Mouse (Mus musculus) embryonic facial prominence, embryonic 15.5 days (tissue): Measurements from ENCODE around the gene Hephl1. TPM values are rescaled to one million over a fixed set of nuclear protein-coding genes. Genes with fewer than 3 reads are reported as not detected.

Experiments used
- ATAC-seq: fragments of 200-750 bp; cut with Nextera tagmentation; 2 replicates; pipeline ENCODE4 v1.8.0; 2017; ENCODE audit warnings: low read depth, moderate TSS enrichment; ENCODE audit not compliant: insufficient number of reproducible peaks, low FRiP score, low TSS enrichment
- H3K27ac ChIP-seq: fragments of 300-500 bp; sonication (generic); replicated peaks from 2 replicates; pipeline ENCODE4 v1.5.1; 2015; ENCODE audit warnings: mild to moderate bottlenecking, inconsistent platforms
- H3K27me3 ChIP-seq: fragments of 300-500 bp; sonication (generic); 2 replicates; pipeline ENCODE4 v1.6.1; 2015; ENCODE audit warnings: inconsistent platforms
- H3K36me3 ChIP-seq: fragments of 300-500 bp; sonication (generic); 2 replicates; pipeline ENCODE4 v1.6.1; 2015; ENCODE audit warnings: mild to moderate bottlenecking, inconsistent platforms
- H3K4me1 ChIP-seq: fragments of 300-500 bp; sonication (generic); 2 replicates; pipeline ENCODE4 v1.6.1; 2015; ENCODE audit warnings: inconsistent platforms
- H3K4me2 ChIP-seq: fragments of 300-500 bp; sonication (generic); replicated peaks from 2 replicates; pipeline ENCODE4 v1.6.1; 2015; ENCODE audit warnings: mild to moderate bottlenecking, inconsistent platforms
- H3K4me3 ChIP-seq: fragments of 300-500 bp; sonication (generic); replicated peaks from 2 replicates; pipeline ENCODE4 v1.5.1; 2015; ENCODE audit warnings: mild to moderate bottlenecking, inconsistent platforms
- H3K9ac ChIP-seq: fragments of 300-500 bp; sonication (generic); 2 replicates; pipeline ENCODE4 v1.6.1; 2015; ENCODE audit warnings: inconsistent platforms
- H3K9me3 ChIP-seq: fragments of 300-500 bp; sonication (generic); replicated peaks from 2 replicates; pipeline ENCODE4 v1.6.1; 2016; ENCODE audit warnings: inconsistent platforms
- WGBS: fragments of 180-500 bp; shearing (Covaris S2); methylation state at CpG from one replicate; pipeline ENCODE4 v1.1.7; 2015; 5-methylcytosine and 5-hydroxymethylcytosine counted together
- polyA plus RNA-seq: library from polyadenylated mRNA; unstranded; fragments of >200 nt; fragmentation: Nextera tagmentation; extraction: Ambion mirVana; gene quantifications from 2 replicates; pipeline ENCODE4 v1.2.1, GENCODE M21; 2015

Gene Hephl1
- polyA plus RNA-seq, 1 experiment from 2014 or later = 0.23 TPM

- Histone ChIP-seq H3K9me3 (no peaks in the 10 kb centered on the region), H3K4me3 (peak overlapping the region; percentile 86), H3K4me2 (peak overlapping the region; percentile 79), H3K27me3 (no peaks in the 10 kb centered on the region), H3K9ac (peak overlapping the region; percentile 85), H3K36me3 (no peaks in the 10 kb centered on the region), H3K4me1 (peaks cover 24% of the 10 kb centered on the region), H3K27ac (peak overlapping the region; percentile 85)
- WGBS = 39% methylated on average over 10 of the region's 10 CpGs
- no peak for ATAC-seq
These were observed 66.2 kb downstream of the Hephl1 start for GRCm38 (mm10) chr9:15045740-15046139.

DNA sequence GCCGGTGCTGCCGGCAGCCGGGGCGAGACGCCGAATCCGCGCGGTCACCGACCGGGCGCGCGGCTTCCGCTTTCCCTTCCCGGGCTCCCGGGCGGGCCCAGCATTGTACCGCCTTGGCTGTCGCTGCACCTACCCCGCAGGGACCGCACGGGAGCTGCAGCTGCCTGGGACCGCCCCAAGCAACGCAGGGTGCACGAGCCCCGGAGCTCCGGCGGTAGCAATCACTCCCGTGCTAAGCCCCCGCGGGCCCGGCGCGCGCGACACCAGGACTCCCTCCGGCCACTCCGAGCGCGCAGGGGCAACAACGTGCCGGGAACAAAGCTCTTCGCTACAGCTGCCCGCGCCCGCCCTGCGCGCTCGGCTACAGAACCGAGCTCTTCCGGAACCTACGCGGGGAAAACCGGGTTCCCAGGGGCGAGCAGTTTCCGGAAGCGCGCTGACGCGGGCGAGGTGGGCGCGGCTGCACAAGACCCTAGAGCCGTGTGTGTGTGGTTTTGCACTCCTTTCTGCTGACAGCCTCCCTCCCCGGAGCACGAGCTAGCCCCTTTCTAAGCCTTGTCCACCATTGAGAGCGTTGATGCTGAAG lies 66.7 kb downstream of the Hephl1 start, which contains the start of gene Panx1:
Panx1 (minus strand) TSS at position 395 of the 586 bp plus-strand sequence.
- ATAC-seq = peak; percentile 83
- Histone ChIP-seq H3K4me3 (peak within 1 kb of the TSS; percentile 86), H3K4me2 (peak within 1 kb of the TSS; percentile 79), H3K9me3 (no peaks in the 10 kb centered on the region), H3K4me1 (peaks cover 24% of the 10 kb centered on the region), H3K27me3 (no peaks in the 10 kb centered on the region), H3K9ac (peak within 1 kb of the TSS; percentile 85), H3K27ac (peak within 1 kb of the TSS; percentile 85), H3K36me3 (no peaks in the 10 kb centered on the region)
- under 1% methylated on average over 66 of the region's 68 CpGs for WGBS

- Histone ChIP-seq H3K9ac (peak overlapping the region; percentile 85), H3K9me3 (no peaks in the 10 kb centered on the region), H3K4me3 (peak overlapping the region; percentile 86), H3K27ac (peak overlapping the region; percentile 85), H3K27me3 (no peaks in the 10 kb centered on the region), H3K36me3 (no peaks in the 10 kb centered on the region), H3K4me2 (peak overlapping the region; percentile 79), H3K4me1 (peaks cover 24% of the 10 kb centered on the region)
- peak; percentile 35; the same call in 1 of the 2 replicates for ATAC-seq
- under 1% methylated on average over 28 of the region's 28 CpGs for WGBS
These were observed 67.4 kb downstream of the Hephl1 start for GRCm38 (mm10) chr9:15044391-15045083.

DNA sequence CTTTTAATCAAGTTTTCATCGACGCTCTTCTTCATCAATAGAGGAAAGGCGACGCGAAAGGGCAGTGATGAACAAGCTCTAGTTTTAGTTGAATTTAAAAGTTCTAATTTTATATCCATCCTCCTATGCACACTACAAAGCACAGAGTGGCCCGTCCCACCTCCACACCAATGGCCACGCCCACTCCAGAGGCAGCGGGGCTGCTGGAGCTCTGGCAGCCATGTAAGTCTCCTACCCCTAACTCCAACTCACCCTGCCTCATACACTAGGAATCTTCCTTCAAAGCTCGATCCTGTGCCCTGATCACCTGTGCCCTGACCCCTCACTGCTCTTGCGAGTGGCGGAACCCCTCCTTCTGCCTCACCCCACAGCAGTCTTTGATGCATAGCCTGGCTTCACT lies 70.4 kb downstream of the Hephl1 start:
- no peak for ATAC-seq
- H3K27ac ChIP-seq = no peak overlapping the region
- peaks cover 31% of the 10 kb centered on the region for H3K4me1 ChIP-seq
- H3K9ac ChIP-seq = no peak overlapping the region
- H3K36me3 ChIP-seq = no peaks in the 10 kb centered on the region
- no peak overlapping the region for H3K4me3 ChIP-seq
- H3K4me2 ChIP-seq = no peak overlapping the region
- H3K9me3 ChIP-seq = no peaks in the 10 kb centered on the region
- 85% methylated on average over 11 of the region's 11 CpGs for WGBS
- H3K27me3 ChIP-seq = no peaks in the 10 kb centered on the region

- H3K27me3 ChIP-seq = no peaks in the 10 kb centered on the region
- H3K4me3 ChIP-seq = no peak overlapping the region
- WGBS = 73% methylated on average over 5 of the region's 5 CpGs
- H3K36me3 ChIP-seq = no peaks in the 10 kb centered on the region
- H3K9me3 ChIP-seq = no peaks in the 10 kb centered on the region
- H3K9ac ChIP-seq = no peak overlapping the region
- H3K4me1 ChIP-seq = peaks cover 25% of the 10 kb centered on the region
- ATAC-seq = no peak
- H3K27ac ChIP-seq = no peak overlapping the region
- H3K4me2 ChIP-seq = no peak overlapping the region
These were observed 72.1 kb downstream of the Hephl1 start for GRCm38 (mm10) chr9:15039848-15040247.

DNA sequence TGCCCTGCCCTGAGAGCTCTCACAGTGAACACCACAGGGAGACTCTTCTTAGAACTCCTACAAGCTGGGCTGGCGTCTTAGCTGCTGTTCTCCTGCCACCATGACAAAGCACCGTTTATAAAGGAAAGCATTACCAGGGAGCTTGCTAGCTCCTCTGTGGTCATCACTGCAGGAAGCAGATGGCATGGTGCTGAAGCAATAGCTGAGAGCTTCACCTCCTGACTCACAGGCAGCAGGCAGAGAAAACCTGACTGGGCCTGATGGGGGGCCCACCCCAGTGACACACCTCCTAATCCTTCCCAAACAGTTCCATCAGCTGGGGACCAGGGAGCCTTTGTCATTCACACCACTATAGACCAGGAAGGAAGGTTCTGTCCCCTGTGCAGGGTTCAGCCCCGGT lies 74.2 kb downstream of the Hephl1 start:
- no peak overlapping the region for H3K4me2 ChIP-seq
- no peak for ATAC-seq
- WGBS = 57% methylated on average over 3 of the region's 3 CpGs

DNA sequence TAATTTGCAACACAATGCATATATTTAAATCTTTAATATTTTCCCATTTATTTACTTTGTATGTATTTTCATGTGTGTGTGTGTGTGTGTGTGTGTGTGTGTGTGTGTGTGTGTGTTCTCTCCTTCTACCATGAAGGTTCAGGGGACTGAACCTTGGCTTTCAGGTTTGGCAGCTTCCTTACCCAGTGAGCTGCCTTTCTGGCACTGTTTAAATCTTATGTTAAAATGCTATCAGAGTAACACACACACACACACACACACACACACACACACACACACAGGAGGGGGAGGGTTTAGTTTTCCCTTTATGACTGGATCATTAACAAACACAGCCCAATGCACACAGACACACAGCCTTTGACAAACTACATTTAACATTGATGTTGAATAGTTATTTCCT lies 74.7 kb downstream of the Hephl1 start:
- Histone ChIP-seq H3K36me3 (no peaks in the 10 kb centered on the region), H3K27me3 (no peaks in the 10 kb centered on the region), H3K4me1 (peaks cover 7% of the 10 kb centered on the region; the same call in 1 of the 2 replicates), H3K4me2 (no peak overlapping the region), H3K4me3 (no peak overlapping the region), H3K9ac (no peak overlapping the region), H3K9me3 (no peaks in the 10 kb centered on the region), H3K27ac (0 out of 2 replicates have a peak overlapping the region, but pooled peaks have one; percentile 6)
- ATAC-seq = no peak

More for the DNA sequence above, 74.2 kb downstream of the Hephl1 start:
- no peaks in the 10 kb centered on the region for H3K27me3 ChIP-seq
- H3K4me3 ChIP-seq = no peak overlapping the region
- H3K36me3 ChIP-seq = no peaks in the 10 kb centered on the region
- no peak overlapping the region for H3K9ac ChIP-seq
- H3K27ac ChIP-seq = 0 out of 2 replicates have a peak overlapping the region, but pooled peaks have one; percentile 6
- H3K9me3 ChIP-seq = no peaks in the 10 kb centered on the region
- peaks cover 7% of the 10 kb centered on the region; the same call in 1 of the 2 replicates for H3K4me1 ChIP-seq

GRCm38 (mm10) chr9:15036807-15037206 lies 75.1 kb downstream of the Hephl1 start:
- H3K27ac ChIP-seq = no peak overlapping the region
- no peaks in the 10 kb centered on the region for H3K9me3 ChIP-seq
- peaks cover 7% of the 10 kb centered on the region; the same call in 1 of the 2 replicates for H3K4me1 ChIP-seq
- WGBS = 33% methylated on average over 4 of the region's 4 CpGs
- ATAC-seq = no peak
- H3K36me3 ChIP-seq = peaks cover 2% of the 10 kb centered on the region; the same call in 1 of the 2 replicates
- H3K9ac ChIP-seq = no peak overlapping the region
- no peak overlapping the region for H3K4me2 ChIP-seq
- H3K4me3 ChIP-seq = no peak overlapping the region
- no peaks in the 10 kb centered on the region for H3K27me3 ChIP-seq

- no peaks in the 10 kb centered on the region for H3K9me3 ChIP-seq
- H3K27me3 ChIP-seq = no peaks in the 10 kb centered on the region
- no peak overlapping the region for H3K4me2 ChIP-seq
- no peak overlapping the region for H3K4me3 ChIP-seq
- peaks cover 7% of the 10 kb centered on the region; the same call in 1 of the 2 replicates for H3K4me1 ChIP-seq
- H3K9ac ChIP-seq = no peak overlapping the region
- WGBS = 86% methylated on average over 2 of the region's 2 CpGs
- H3K36me3 ChIP-seq = peaks cover 6% of the 10 kb centered on the region
- ATAC-seq = no peak
- no peak overlapping the region for H3K27ac ChIP-seq
These were observed 75.5 kb downstream of the Hephl1 start for GRCm38 (mm10) chr9:15036405-15036804.

DNA sequence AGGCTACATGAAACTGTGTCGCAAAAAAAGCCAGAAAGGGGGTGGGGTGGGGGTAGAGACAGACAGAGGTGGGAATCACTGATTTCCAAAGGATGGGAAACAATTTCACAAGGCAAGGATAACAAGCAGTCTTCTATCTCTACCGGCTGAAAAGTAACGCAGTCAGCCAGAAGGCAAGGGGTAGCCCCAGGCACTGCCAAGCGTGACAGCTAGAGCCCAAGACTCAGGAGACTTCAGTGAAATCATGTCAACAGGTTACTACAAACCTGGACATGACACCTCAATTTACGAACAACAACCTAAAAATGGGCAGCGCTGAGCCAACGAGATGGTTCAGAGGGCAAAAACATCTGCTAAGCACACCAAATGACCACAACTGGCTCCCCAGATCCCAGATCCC lies 75.9 kb downstream of the Hephl1 start:
- Histone ChIP-seq H3K36me3 (peaks cover 7% of the 10 kb centered on the region), H3K9ac (no peak overlapping the region), H3K27me3 (no peaks in the 10 kb centered on the region), H3K9me3 (no peaks in the 10 kb centered on the region), H3K27ac (no peak overlapping the region), H3K4me3 (no peak overlapping the region), H3K4me1 (peaks cover 7% of the 10 kb centered on the region; the same call in 1 of the 2 replicates), H3K4me2 (no peak overlapping the region)
- no peak for ATAC-seq
- 76% methylated on average over 7 of the region's 7 CpGs for WGBS

DNA sequence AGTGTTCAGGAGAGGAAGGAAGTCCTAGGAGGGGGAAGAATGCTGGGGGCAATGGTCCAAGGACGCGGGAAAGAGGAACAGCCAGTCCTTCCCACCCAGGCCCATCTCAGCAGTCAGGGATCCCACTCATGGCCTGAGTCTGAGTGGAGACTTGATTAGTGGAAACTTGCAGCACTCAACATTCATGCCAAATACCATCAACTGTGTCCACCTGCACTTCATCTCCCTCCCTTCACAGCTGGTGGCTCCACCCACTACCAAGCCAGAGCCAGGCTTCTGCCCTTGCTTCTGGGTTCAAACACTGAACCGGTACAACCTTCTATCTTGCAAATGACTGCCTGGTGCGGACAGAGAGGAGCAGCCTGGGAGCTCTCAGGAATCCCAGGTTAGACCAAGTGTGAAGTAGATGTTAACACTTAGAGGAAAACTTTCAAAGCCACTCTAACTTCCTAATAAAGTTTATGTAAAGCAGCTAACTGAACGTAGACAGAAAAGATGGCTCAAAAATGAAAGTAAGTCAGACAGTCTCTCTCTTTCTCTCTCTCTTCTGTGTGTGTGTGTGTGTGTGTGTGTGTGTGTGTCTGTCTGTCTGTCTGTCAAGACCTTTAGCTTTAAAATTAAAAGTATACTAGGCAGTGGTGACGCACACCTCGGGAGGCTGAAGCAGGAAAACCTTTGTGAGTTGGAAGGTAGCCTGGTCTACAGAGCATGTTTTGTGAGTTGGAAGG lies 77.2 kb downstream of the Hephl1 start:
- Histone ChIP-seq H3K4me1 (peaks cover 7% of the 10 kb centered on the region; the same call in 1 of the 2 replicates), H3K4me2 (no peak overlapping the region), H3K4me3 (no peak overlapping the region), H3K9ac (no peak overlapping the region), H3K27me3 (no peaks in the 10 kb centered on the region), H3K27ac (no peak overlapping the region), H3K36me3 (peaks cover 7% of the 10 kb centered on the region), H3K9me3 (no peaks in the 10 kb centered on the region)
- ATAC-seq = no peak
- 88% methylated on average over 7 of the region's 7 CpGs for WGBS
